Mouse (Mus musculus): Measurements from ENCODE around the gene Timm22.

Timm22 gene

DNA sequence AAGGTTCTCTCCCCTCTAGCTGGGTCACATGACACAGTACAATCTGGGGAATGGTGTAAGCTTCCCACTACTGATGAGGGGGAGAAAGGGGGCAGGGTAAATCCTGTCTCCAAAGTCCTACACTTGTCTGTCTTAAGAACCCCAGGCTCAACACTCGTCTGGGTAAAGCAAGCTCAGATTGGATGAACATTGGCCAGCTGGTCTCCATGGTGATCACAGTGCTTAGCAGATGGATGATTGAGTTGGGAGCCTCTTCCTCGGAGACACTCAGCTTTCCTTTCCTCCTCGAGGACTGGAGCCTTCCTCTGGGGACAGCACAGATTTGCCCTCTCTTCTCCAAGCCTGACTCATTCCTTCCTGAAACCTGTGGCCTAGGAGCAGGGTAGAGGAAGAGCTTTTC lies 32.9 kb downstream of the Timm22 start:
- POLR2A ChIA-PET, result interaction anchor here in 1 of 4 experiments (0.6 to 4.5 kb wide), 8 partner anchors 9 to 92 kb away, joined by 3 to 23 read pairs (median 5); no protein-coding TSS in a partner anchor
- CTCF ChIA-PET, result interaction anchor here (0.5 to 8.8 kb wide), 9 partner anchors 11 to 437 kb away, joined by 3 to 70 read pairs (median 4); no protein-coding TSS in a partner anchor

DNA sequence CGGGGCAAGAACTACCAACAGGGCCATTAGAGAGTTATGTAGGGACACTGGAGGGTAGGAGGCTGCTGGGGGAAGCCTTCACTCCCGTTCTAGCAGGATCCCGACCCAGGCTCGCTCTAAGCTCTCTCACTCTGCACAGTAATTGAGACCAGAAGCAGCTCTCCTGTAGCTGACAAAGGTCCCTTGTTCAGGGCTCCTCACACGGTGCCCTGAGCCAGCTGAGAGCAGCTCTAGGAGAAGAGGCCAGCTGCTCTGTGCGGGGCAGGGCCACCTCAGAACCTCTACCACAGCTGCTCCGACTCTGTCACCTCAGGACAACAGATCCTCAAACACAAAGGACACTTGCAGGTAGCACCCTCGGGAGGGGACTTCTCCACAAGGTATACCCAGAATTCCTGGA lies 38.7 kb downstream of the Timm22 start:
- CTCF ChIA-PET, result interaction anchor here in 3 of 4 experiments (1.1 to 8.8 kb wide), 7 partner anchors 9 to 201 kb away, joined by 3 to 70 read pairs (median 9); no protein-coding TSS in a partner anchor
- POLR2A ChIA-PET, result interaction anchor here in 2 of 4 experiments (1.0 to 3.1 kb wide), 12 partner anchors 8 to 318 kb away, joined by 3 to 24 read pairs (median 6); partner anchors contain the start of gene Gosr1 (in 1 of the 2)

DNA sequence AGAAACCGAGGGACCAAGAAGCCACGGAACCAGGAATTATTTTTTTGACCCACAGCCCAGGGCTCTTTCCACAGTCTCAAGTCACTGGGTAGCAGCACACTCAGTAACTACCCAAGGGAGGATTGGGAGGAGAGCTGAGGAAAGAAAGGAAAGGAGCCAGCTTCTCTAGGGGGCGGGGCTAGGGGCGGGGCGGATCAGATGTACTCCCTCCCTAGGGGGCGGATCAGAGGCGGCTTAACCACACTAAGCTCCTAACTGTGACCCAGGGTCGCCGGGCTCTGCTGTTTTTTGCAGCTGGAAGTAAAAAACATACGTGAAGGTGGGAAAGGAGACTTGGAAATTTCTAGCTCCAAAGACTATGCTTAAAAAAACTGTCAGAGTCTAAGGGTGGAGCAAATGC lies 39.5 kb downstream of the Timm22 start:
- CTCF ChIA-PET, result interaction anchor here (0.6 to 8.8 kb wide), 33 partner anchors 7 to 1812 kb away, joined by 3 to 70 read pairs (median 3); partner anchors contain the start of gene Timm22 (in 2 of the 4)
- POLR2A ChIA-PET, result interaction anchor here in 3 of 4 experiments (0.5 to 3.1 kb wide), 28 partner anchors 8 to 376 kb away, joined by 3 to 24 read pairs (median 4); partner anchors contain the start of genes Gosr1 (in 1 of the 3) and Timm22 (in 1 of the 3)

GRCm38 (mm10) chr11:76449520-76450201 lies 42.9 kb downstream of the Timm22 start:
- ChIA-PET POLR2A (interaction anchor here in 3 of 4 experiments (0.8 to 2.2 kb wide), 8 partner anchors 10 to 59 kb away, joined by 3 to 13 read pairs (median 4); no protein-coding TSS in a partner anchor), CTCF (interaction anchor here in 2 of 4 experiments (0.6 to 1.2 kb wide), 2 partner anchors 10 to 197 kb away, joined by 3 read pairs; no protein-coding TSS in a partner anchor)

DNA sequence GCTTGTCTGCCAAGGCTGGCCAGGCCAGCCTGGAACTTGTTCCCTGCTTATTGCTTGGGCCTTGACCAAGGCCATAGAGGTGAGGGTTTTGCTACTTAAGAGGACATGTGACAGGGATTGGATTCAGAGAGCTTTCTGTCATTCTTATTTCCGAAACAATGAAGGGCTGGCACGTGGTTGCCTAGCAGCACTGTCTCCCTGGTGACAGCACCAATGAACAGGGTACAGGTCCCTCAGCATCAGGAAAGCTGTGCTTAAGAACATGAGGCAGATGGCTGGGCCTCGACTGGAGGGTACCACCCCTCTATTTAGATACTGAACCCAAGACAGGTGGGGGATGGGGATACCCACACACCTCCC lies 43.4 kb downstream of the Timm22 start:
- ChIA-PET POLR2A (interaction anchor here in 2 of 4 experiments (0.8 to 2.2 kb wide), 6 partner anchors 10 to 58 kb away, joined by 3 to 13 read pairs (median 4); no protein-coding TSS in a partner anchor), CTCF (interaction anchor here in 1 of 4 experiments (1.2 kb wide), 1 partner anchor 9 kb away, joined by 3 read pairs; no protein-coding TSS in a partner anchor)

DNA sequence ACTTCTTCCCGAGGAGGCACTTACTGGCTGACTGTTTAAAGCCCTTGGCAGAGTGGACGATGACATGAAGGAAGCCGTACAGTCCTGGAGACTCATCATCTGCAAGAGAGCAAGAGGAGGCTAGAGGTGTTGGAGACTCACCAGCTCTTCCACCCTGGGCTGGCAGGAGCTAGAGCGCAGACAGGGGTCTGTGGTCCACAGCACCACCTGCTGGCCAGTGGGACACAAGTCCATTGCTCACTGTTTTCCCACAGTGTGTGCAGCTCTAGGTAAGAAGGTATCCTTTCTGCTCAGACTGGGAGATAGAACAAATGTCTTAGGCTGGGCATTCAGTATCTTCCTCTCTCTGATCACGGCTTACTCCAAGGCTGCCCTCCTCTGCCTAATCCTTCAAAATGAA lies 47.7 kb downstream of the Timm22 start:
- ChIA-PET CTCF (interaction anchor here (0.5 to 4.5 kb wide), 88 partner anchors 8 to 647 kb away, joined by 3 to 70 read pairs (median 4); partner anchors contain the start of genes Dbil5 (in 1 of the 4), Gemin4 (in 1 of the 4), Nxn (in 1 of the 4) and Timm22 (in 1 of the 4)), POLR2A (interaction anchor here (0.6 to 3.0 kb wide), 16 partner anchors 8 to 1136 kb away, joined by 3 to 16 read pairs (median 3); no protein-coding TSS in a partner anchor)

DNA sequence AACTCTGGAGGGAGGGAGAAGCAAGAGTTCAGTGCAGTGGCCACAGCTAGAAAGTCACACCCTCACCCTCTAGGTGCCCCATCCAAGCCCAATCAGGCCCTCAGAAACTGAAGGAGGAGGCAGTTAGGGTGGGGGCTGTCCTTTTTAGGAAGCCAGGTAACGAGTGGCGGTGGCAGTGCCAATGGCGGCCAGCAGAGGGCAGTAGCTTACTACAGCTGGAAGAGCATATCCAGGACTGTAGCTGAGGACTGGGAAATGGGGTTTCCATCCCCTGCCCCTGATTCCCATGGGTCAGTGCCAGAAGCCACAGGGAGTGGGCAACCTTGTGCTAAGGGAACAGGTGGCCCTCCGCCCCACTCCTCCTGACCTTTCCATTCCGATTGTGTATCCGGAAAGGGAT lies 49.5 kb downstream of the Timm22 start:
- ChIA-PET CTCF (interaction anchor here (0.6 to 4.5 kb wide), 82 partner anchors 10 to 1049 kb away, joined by 3 to 70 read pairs (median 4); partner anchors contain the start of genes Nxn (in 2 of the 4), Gosr1 (in 1 of the 4) and Timm22 (in 1 of the 4)), POLR2A (interaction anchor here (0.5 to 4.2 kb wide), 23 partner anchors 8 to 151 kb away, joined by 3 to 22 read pairs (median 4); no protein-coding TSS in a partner anchor)

GRCm38 (mm10) chr11:76456897-76457296 lies 50.1 kb downstream of the Timm22 start:
- POLR2A ChIA-PET, result interaction anchor here (0.7 to 4.2 kb wide), 21 partner anchors 10 to 189 kb away, joined by 3 to 22 read pairs (median 4); no protein-coding TSS in a partner anchor
- CTCF ChIA-PET, result interaction anchor here (0.6 to 4.5 kb wide), 76 partner anchors 9 to 1216 kb away, joined by 3 to 70 read pairs (median 5); partner anchors contain the start of genes Gosr1 (in 1 of the 4), Nxn (in 1 of the 4) and Timm22 (in 1 of the 4)

DNA sequence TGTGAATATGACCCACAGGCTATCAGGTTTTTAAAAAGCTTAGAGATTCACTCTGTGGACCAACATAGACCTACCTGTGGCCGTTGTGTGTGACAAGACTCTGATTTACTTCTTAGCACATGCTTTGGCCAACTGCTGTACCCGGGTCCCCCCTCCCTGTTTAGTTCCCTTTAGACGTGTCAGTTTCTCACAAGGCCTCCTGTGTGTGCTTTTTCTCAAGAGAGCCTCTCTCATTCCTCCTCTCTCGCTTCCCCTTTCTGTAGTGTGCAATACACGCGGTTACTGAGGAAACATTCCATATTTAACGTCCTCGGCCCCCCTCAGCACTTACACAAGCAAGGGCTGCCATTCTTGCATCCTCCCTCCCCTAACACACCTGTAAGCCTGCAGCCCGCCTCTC lies 52.0 kb downstream of the Timm22 start:
- POLR2A ChIA-PET, result interaction anchor here in 1 of 4 experiments (1.0 to 4.2 kb wide), 3 partner anchors 9 to 25 kb away, joined by 4 to 22 read pairs (median 4); no protein-coding TSS in a partner anchor
- CTCF ChIA-PET, result interaction anchor here in 2 of 4 experiments (0.5 to 1.6 kb wide), 4 partner anchors 12 to 187 kb away, joined by 3 to 5 read pairs (median 3); no protein-coding TSS in a partner anchor

GRCm38 (mm10) chr11:76459489-76459888 lies 52.7 kb downstream of the Timm22 start:
- ChIA-PET POLR2A (interaction anchor here in 2 of 4 experiments (0.5 to 4.2 kb wide), 6 partner anchors 8 to 60 kb away, joined by 3 to 22 read pairs (median 4); no protein-coding TSS in a partner anchor), CTCF (interaction anchor here (0.5 to 1.6 kb wide), 8 partner anchors 10 to 187 kb away, joined by 3 to 6 read pairs (median 3); no protein-coding TSS in a partner anchor)

DNA sequence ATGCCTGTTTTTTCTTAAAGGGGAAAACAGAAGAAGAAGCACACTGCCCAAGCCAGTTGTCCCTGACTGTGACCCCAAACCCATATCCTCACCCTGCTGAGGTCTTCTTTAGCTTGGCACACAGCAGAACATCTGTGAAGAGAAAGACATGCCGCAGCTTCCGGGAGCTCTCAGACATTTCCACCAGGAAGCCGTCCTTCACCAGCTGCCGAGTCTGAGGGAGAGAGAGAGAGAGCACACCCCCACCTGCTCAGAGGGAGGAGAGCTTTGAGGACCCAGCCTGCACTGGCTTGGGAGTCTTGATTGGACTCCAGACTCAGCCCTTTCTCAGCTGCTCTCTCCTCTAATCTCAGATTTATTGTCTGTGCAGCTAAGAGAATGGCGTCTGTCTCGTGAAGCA lies 54.4 kb downstream of the Timm22 start:
- POLR2A ChIA-PET, result interaction anchor here in 1 of 4 experiments (1.0 to 1.2 kb wide), 4 partner anchors 9 to 47 kb away, joined by 3 to 5 read pairs (median 3); no protein-coding TSS in a partner anchor

GRCm38 (mm10) chr11:76461696-76462095 lies 54.9 kb downstream of the Timm22 start:
- ChIA-PET POLR2A (interaction anchor here in 1 of 4 experiments (0.9 to 1.2 kb wide), 5 partner anchors 9 to 46 kb away, joined by 3 to 5 read pairs (median 3); no protein-coding TSS in a partner anchor), CTCF (interaction anchor here in 2 of 4 experiments (0.9 to 1.2 kb wide), 3 partner anchors 45 to 184 kb away, joined by 3 read pairs; no protein-coding TSS in a partner anchor)

More for the DNA sequence above, 54.4 kb downstream of the Timm22 start:
- CTCF ChIA-PET, result interaction anchor here in 2 of 4 experiments (0.9 to 1.2 kb wide), 3 partner anchors 46 to 185 kb away, joined by 3 read pairs; no protein-coding TSS in a partner anchor

DNA sequence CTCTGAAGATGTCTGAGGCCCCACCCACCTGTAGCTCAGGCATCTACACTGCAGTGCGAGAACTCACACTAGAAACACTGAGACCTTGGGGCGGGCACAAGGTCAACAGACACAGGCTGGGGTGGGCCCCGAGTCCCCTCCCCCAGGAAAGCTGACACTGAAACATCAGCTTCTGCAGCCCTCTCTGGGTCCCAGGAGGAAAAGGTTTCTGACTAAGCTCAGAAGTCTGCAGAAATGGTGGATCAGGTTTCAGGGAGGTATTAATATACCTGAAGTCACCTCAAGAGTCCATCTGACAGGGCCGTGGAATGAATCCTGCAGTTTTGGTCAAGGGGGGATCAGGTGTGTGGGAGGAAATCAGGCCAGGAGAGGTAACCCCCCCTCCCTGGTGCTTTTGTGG lies 59.1 kb downstream of the Timm22 start:
- CTCF ChIA-PET, result interaction anchor here (0.5 to 6.9 kb wide), 6 partner anchors 9 to 991 kb away, joined by 3 to 54 read pairs (median 8); no protein-coding TSS in a partner anchor

More for the DNA sequence above, 59.1 kb downstream of the Timm22 start:
- POLR2A ChIA-PET, result interaction anchor here (0.5 to 7.0 kb wide), 10 partner anchors 9 to 44 kb away, joined by 3 to 44 read pairs (median 4); no protein-coding TSS in a partner anchor
